Mouse (Mus musculus): ENCODE data around the gene Cln3. TPM values are rescaled to one million over a fixed set of nuclear protein-coding genes. Genes with fewer than 3 reads are reported as not detected.

The Cln3 gene
- polyA plus RNA-seq, 2 experiments, result 34.6 to 55.4 TPM

- TF ChIP-seq POLR2A (IDR thresholded peaks at IDR 0.05; ENCODE audit: borderline replicate concordance, extremely low read depth, insufficient read depth, insufficient read length), result no peak
- peaks cover 5% of the 10 kb centered on the region; the same call in 1 of the 2 replicates for H3K4me1 ChIP-seq (ENCODE audit: control insufficient read depth, insufficient read depth, low read length)
- H3K9me3 ChIP-seq (ENCODE audit: control insufficient read depth, low read length), result no peaks in the 10 kb centered on the region
- H3K27me3 ChIP-seq (ENCODE audit: control insufficient read depth, insufficient read depth, low read length), result no peaks in the 10 kb centered on the region
- peaks cover 57% of the 10 kb centered on the region for H3K36me3 ChIP-seq (ENCODE audit: control insufficient read depth, insufficient read depth, low read length)
- no peak overlapping the region for H3K4me2 ChIP-seq (replicated peaks; ENCODE audit: low read depth, low read length, severe bottlenecking)
- DNase-seq (ENCODE audit: low spot score) (no peak), ATAC-seq (ENCODE audit: low FRiP score, low read depth) (no peak)
- WGBS, result 61% methylated on average over 8 of the region's 8 CpGs
- no peak overlapping the region for H3K9ac ChIP-seq (ENCODE audit: low read depth, low read length, severe bottlenecking)
- no peak overlapping the region for H3K4me3 ChIP-seq (replicated peaks; ENCODE audit: low read length)
- H3K27ac ChIP-seq (replicated peaks; ENCODE audit: low read depth, low read length), result no peak overlapping the region
These were observed 8.7 kb downstream of the Cln3 start for GRCm38 (mm10) chr7:126576946-126577345.

GRCm38 (mm10) chr7:126566094-126566765 lies 19.4 kb downstream of the Cln3 start, which contains the start of gene Eif3c:
Gene Eif3c (minus strand): TSS chr7:126566411.
- Histone ChIP-seq H3K9ac (ENCODE audit: low read depth, low read length, severe bottlenecking) (peak within 1 kb of the TSS; percentile 81), H3K36me3 (ENCODE audit: control insufficient read depth, insufficient read depth, low read length) (peaks cover 35% of the 10 kb centered on the region), H3K4me2 (replicated peaks; ENCODE audit: low read depth, low read length, severe bottlenecking) (peak within 1 kb of the TSS; percentile 68), H3K9me3 (ENCODE audit: control insufficient read depth, low read length) (no peaks in the 10 kb centered on the region), H3K27ac (replicated peaks; ENCODE audit: low read depth, low read length) (peak within 1 kb of the TSS; percentile 77), H3K4me3 (replicated peaks; ENCODE audit: low read length) (peak within 1 kb of the TSS; percentile 97), H3K27me3 (ENCODE audit: control insufficient read depth, insufficient read depth, low read length) (no peaks in the 10 kb centered on the region), H3K4me1 (ENCODE audit: control insufficient read depth, insufficient read depth, low read length) (no peaks in the 10 kb centered on the region; the same call in 1 of the 2 replicates)
- ATAC-seq (ENCODE audit: low FRiP score, low read depth), result peak; percentile 91
- no peak for TF ChIP-seq POLR2A (IDR thresholded peaks at IDR 0.05; ENCODE audit: borderline replicate concordance, extremely low read depth, insufficient read depth, insufficient read length)
- 3% methylated on average over 46 of the region's 46 CpGs for WGBS
- DNase-seq (ENCODE audit: low spot score), result peak; percentile 99

GRCm38 (mm10) chr7:126565693-126566092 lies 19.9 kb downstream of the Cln3 start:
- peaks cover 40% of the 10 kb centered on the region for H3K36me3 ChIP-seq (ENCODE audit: control insufficient read depth, insufficient read depth, low read length)
- peak; percentile 8; the same call in 1 of the 2 replicates for ATAC-seq (ENCODE audit: low FRiP score, low read depth)
- no peaks in the 10 kb centered on the region for H3K9me3 ChIP-seq (ENCODE audit: control insufficient read depth, low read length)
- no peaks in the 10 kb centered on the region; the same call in 1 of the 2 replicates for H3K4me1 ChIP-seq (ENCODE audit: control insufficient read depth, insufficient read depth, low read length)
- peak overlapping the region; percentile 97 for H3K4me3 ChIP-seq (replicated peaks; ENCODE audit: low read length)
- no peak for TF ChIP-seq POLR2A (IDR thresholded peaks at IDR 0.05; ENCODE audit: borderline replicate concordance, extremely low read depth, insufficient read depth, insufficient read length)
- H3K9ac ChIP-seq (ENCODE audit: low read depth, low read length, severe bottlenecking), result peak overlapping the region; percentile 81
- no peaks in the 10 kb centered on the region for H3K27me3 ChIP-seq (ENCODE audit: control insufficient read depth, insufficient read depth, low read length)
- 1% methylated on average over 21 of the region's 28 CpGs for WGBS
- H3K27ac ChIP-seq (replicated peaks; ENCODE audit: low read depth, low read length), result peak overlapping the region; percentile 77
- peak overlapping the region; percentile 68 for H3K4me2 ChIP-seq (replicated peaks; ENCODE audit: low read depth, low read length, severe bottlenecking)
- peak; percentile 42 for DNase-seq (ENCODE audit: low spot score)

GRCm38 (mm10) chr7:126556635-126557034 lies 29.0 kb downstream of the Cln3 start:
- no peak overlapping the region for H3K4me3 ChIP-seq (replicated peaks; ENCODE audit: low read length)
- H3K4me1 ChIP-seq (ENCODE audit: control insufficient read depth, insufficient read depth, low read length), result no peaks in the 10 kb centered on the region
- no peak for TF ChIP-seq POLR2A (IDR thresholded peaks at IDR 0.05; ENCODE audit: borderline replicate concordance, extremely low read depth, insufficient read depth, insufficient read length)
- no peaks in the 10 kb centered on the region for H3K9me3 ChIP-seq (ENCODE audit: control insufficient read depth, low read length)
- ATAC-seq (ENCODE audit: low FRiP score, low read depth), result no peak
- no peak overlapping the region for H3K27ac ChIP-seq (replicated peaks; ENCODE audit: low read depth, low read length)
- no peaks in the 10 kb centered on the region for H3K27me3 ChIP-seq (ENCODE audit: control insufficient read depth, insufficient read depth, low read length)
- H3K36me3 ChIP-seq (ENCODE audit: control insufficient read depth, insufficient read depth, low read length), result peaks cover 95% of the 10 kb centered on the region
- no peak overlapping the region for H3K4me2 ChIP-seq (replicated peaks; ENCODE audit: low read depth, low read length, severe bottlenecking)
- DNase-seq (ENCODE audit: low spot score), result no peak
- H3K9ac ChIP-seq (ENCODE audit: low read depth, low read length, severe bottlenecking), result no peak overlapping the region
- WGBS, result 96% methylated on average over 5 of the region's 5 CpGs

GRCm38 (mm10) chr7:126554796-126555195 lies 30.8 kb downstream of the Cln3 start:
- no peak for ATAC-seq (ENCODE audit: low FRiP score, low read depth)
- H3K36me3 ChIP-seq (ENCODE audit: control insufficient read depth, insufficient read depth, low read length), result peaks cover 96% of the 10 kb centered on the region

More at GRCm38 (mm10) chr7:126554796-126555195, 30.8 kb downstream of the Cln3 start:
- H3K4me2 ChIP-seq (replicated peaks; ENCODE audit: low read depth, low read length, severe bottlenecking), result no peak overlapping the region
- H3K4me1 ChIP-seq (ENCODE audit: control insufficient read depth, insufficient read depth, low read length), result no peaks in the 10 kb centered on the region
- no peak overlapping the region for H3K4me3 ChIP-seq (replicated peaks; ENCODE audit: low read length)
- TF ChIP-seq POLR2A (IDR thresholded peaks at IDR 0.05; ENCODE audit: borderline replicate concordance, extremely low read depth, insufficient read depth, insufficient read length), result no peak
- DNase-seq (ENCODE audit: low spot score), result no peak
- H3K27me3 ChIP-seq (ENCODE audit: control insufficient read depth, insufficient read depth, low read length), result no peaks in the 10 kb centered on the region
- H3K27ac ChIP-seq (replicated peaks; ENCODE audit: low read depth, low read length), result no peak overlapping the region
- no peaks in the 10 kb centered on the region for H3K9me3 ChIP-seq (ENCODE audit: control insufficient read depth, low read length)
- WGBS, result 89% methylated on average over 1 of the region's 1 CpGs
- no peak overlapping the region for H3K9ac ChIP-seq (ENCODE audit: low read depth, low read length, severe bottlenecking)
